Mouse (Mus musculus): ENCODE data around the gene Tmem233. TPM values are rescaled to one million over a fixed set of nuclear protein-coding genes. Genes with fewer than 3 reads are reported as not detected.

The Tmem233 gene
- polyA plus RNA-seq (2015; fragmentation: Nextera tagmentation; extraction: Ambion mirVana): not detected in 2 replicates

- Histone ChIP-seq H3K27ac (ENCODE audit: low read length) (no peak within 1 kb of the TSS), H3K9me3 (replicated peaks; ENCODE audit: control insufficient read depth, low read length) (no peaks in the 10 kb centered on the region), H3K4me1 (ENCODE audit: control insufficient read depth, low read depth, low read length) (no peaks in the 10 kb centered on the region), H3K9ac (ENCODE audit: low read depth, low read length) (no peak within 1 kb of the TSS), H3K27me3 (ENCODE audit: control insufficient read depth, insufficient read depth, low read depth, low read length) (peaks cover 11% of the 10 kb centered on the region), H3K4me2 (ENCODE audit: low read depth, low read length) (no peak within 1 kb of the TSS), H3K4me3 (ENCODE audit: low read depth, low read length) (no peak within 1 kb of the TSS), H3K36me3 (ENCODE audit: control insufficient read depth, insufficient read depth) (no peaks in the 10 kb centered on the region)
- ATAC-seq (ENCODE audit: low read depth): no peak
- WGBS (ENCODE audit: insufficient replicate concordance): 21% methylated on average over 17 of the region's 17 CpGs
These were observed at the start of gene Tmem233 for GRCm38 (mm10) chr5:116083081-116083480. Tmem233 (minus strand) TSS chr5:116083244.

- no peak for ATAC-seq (ENCODE audit: low read depth)
These were observed 40.3 kb upstream of the Tmem233 start for GRCm38 (mm10) chr5:116123344-116123743.

DNA sequence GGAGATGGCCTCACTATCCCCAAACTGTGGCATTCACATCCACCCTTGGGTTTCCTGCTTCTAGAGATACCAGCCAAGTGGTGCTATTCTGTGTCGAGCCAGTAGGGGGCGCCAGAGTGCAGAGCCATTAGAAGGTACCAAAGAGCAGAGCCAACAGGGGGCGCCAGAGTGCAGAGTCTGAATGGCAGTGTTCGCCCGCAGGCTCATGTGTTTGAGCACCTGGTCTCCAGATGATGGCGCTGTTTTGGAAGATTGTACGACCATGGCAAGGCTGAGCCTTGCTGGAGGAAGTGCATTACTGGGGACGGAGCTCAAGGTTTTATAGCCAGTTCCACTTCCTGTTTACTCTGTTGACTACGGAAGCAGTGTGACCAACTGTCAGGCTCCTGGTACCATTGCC lies 33.5 kb upstream of the Tmem233 start:
- 23% methylated on average over 9 of the region's 9 CpGs for WGBS (ENCODE audit: insufficient replicate concordance)
- Histone ChIP-seq H3K4me1 (ENCODE audit: control insufficient read depth, low read depth, low read length) (no peaks in the 10 kb centered on the region), H3K27me3 (ENCODE audit: control insufficient read depth, insufficient read depth, low read depth, low read length) (no peaks in the 10 kb centered on the region), H3K36me3 (ENCODE audit: control insufficient read depth, insufficient read depth) (no peaks in the 10 kb centered on the region), H3K4me2 (ENCODE audit: low read depth, low read length) (no peak overlapping the region), H3K4me3 (ENCODE audit: low read depth, low read length) (no peak overlapping the region), H3K9me3 (replicated peaks; ENCODE audit: control insufficient read depth, low read length) (no peaks in the 10 kb centered on the region), H3K27ac (ENCODE audit: low read length) (no peak overlapping the region), H3K9ac (ENCODE audit: low read depth, low read length) (no peak overlapping the region)
- ATAC-seq (ENCODE audit: low read depth): no peak

More at GRCm38 (mm10) chr5:116123344-116123743, 40.3 kb upstream of the Tmem233 start:
- Histone ChIP-seq H3K27me3 (ENCODE audit: control insufficient read depth, insufficient read depth, low read depth, low read length) (no peaks in the 10 kb centered on the region; the same call in 1 of the 2 replicates), H3K9me3 (replicated peaks; ENCODE audit: control insufficient read depth, low read length) (no peaks in the 10 kb centered on the region), H3K9ac (ENCODE audit: low read depth, low read length) (no peak overlapping the region), H3K4me3 (ENCODE audit: low read depth, low read length) (no peak overlapping the region), H3K4me2 (ENCODE audit: low read depth, low read length) (no peak overlapping the region), H3K36me3 (ENCODE audit: control insufficient read depth, insufficient read depth) (no peaks in the 10 kb centered on the region), H3K27ac (ENCODE audit: low read length) (no peak overlapping the region), H3K4me1 (ENCODE audit: control insufficient read depth, low read depth, low read length) (no peaks in the 10 kb centered on the region)
- 9% methylated on average over 11 of the region's 11 CpGs for WGBS (ENCODE audit: insufficient replicate concordance)

DNA sequence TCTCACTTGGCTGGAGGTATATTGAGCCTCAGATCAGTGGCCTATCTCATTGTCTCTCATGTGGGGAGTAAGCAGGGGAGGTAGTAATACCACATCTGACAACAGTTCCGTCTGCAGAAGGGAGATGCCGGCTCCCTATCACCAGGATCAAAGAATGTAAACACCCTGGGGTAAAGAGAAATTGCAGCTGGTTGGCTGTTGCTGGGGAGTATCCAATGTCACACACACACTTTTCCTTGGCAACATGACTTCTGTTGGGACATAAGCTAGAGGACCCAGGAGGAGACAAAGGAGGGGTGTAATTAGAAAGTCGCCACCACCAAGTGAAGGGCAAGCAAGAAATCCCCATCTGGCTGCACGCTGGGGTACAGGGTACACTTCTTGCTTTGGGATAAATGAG lies 33.1 kb upstream of the Tmem233 start:
- H3K9me3 ChIP-seq (replicated peaks; ENCODE audit: control insufficient read depth, low read length): no peaks in the 10 kb centered on the region
- no peak overlapping the region for H3K9ac ChIP-seq (ENCODE audit: low read depth, low read length)
- no peak overlapping the region for H3K4me2 ChIP-seq (ENCODE audit: low read depth, low read length)
- no peak overlapping the region for H3K4me3 ChIP-seq (ENCODE audit: low read depth, low read length)
- no peaks in the 10 kb centered on the region for H3K36me3 ChIP-seq (ENCODE audit: control insufficient read depth, insufficient read depth)
- no peak overlapping the region for H3K27ac ChIP-seq (ENCODE audit: low read length)
- no peak for ATAC-seq (ENCODE audit: low read depth)
- H3K4me1 ChIP-seq (ENCODE audit: control insufficient read depth, low read depth, low read length): no peaks in the 10 kb centered on the region
- 42% methylated on average over 4 of the region's 4 CpGs for WGBS (ENCODE audit: insufficient replicate concordance)
- H3K27me3 ChIP-seq (ENCODE audit: control insufficient read depth, insufficient read depth, low read depth, low read length): no peaks in the 10 kb centered on the region

DNA sequence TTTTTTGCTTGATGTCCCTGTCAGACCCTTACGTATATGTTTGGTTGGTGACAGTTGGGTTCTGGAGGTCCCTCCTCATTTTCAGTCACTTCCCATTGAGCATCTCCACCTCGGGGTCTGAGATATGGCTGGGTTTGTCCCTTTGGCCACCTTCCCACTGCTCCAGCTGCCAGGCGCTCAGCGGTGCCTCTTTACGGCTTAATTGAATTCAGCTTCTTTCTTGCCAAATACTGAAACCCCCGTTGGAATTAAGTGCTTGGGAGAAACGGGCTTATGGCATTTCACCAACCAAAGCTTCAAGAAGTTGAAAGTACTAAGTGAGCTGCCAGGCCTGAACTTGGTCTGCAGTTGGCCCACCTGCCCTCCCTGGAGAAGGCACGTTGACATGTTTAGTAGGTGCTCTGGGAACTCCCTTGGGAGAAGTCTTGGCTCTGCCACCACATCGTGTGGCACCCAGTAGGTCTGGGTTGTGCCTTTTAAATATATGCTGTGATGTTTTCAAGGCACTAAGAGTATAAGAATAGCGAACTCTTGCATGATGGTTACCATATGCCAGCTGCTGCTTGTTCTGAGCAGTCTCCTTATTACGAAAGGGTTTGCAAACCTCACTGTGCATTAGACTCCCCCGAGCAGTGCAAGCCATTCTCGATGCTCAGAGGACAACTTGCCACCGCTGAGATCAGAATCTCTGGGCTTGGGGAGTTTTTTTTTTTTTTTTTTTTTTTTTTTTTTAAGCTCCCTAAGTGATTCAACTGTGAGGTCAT lies 32.2 kb upstream of the Tmem233 start:
- Histone ChIP-seq H3K9ac (ENCODE audit: low read depth, low read length) (no peak overlapping the region), H3K36me3 (ENCODE audit: control insufficient read depth, insufficient read depth) (no peaks in the 10 kb centered on the region), H3K4me3 (ENCODE audit: low read depth, low read length) (no peak overlapping the region), H3K4me2 (ENCODE audit: low read depth, low read length) (no peak overlapping the region), H3K4me1 (ENCODE audit: control insufficient read depth, low read depth, low read length) (no peaks in the 10 kb centered on the region), H3K9me3 (replicated peaks; ENCODE audit: control insufficient read depth, low read length) (no peaks in the 10 kb centered on the region), H3K27me3 (ENCODE audit: control insufficient read depth, insufficient read depth, low read depth, low read length) (no peaks in the 10 kb centered on the region), H3K27ac (ENCODE audit: low read length) (no peak overlapping the region)
- 60% methylated on average over 14 of the region's 14 CpGs for WGBS (ENCODE audit: insufficient replicate concordance)
- ATAC-seq (ENCODE audit: low read depth): no peak

GRCm38 (mm10) chr5:116108651-116109050 lies 25.6 kb upstream of the Tmem233 start:
- no peak for ATAC-seq (ENCODE audit: low read depth)
- WGBS (ENCODE audit: insufficient replicate concordance): 79% methylated on average over 10 of the region's 10 CpGs

DNA sequence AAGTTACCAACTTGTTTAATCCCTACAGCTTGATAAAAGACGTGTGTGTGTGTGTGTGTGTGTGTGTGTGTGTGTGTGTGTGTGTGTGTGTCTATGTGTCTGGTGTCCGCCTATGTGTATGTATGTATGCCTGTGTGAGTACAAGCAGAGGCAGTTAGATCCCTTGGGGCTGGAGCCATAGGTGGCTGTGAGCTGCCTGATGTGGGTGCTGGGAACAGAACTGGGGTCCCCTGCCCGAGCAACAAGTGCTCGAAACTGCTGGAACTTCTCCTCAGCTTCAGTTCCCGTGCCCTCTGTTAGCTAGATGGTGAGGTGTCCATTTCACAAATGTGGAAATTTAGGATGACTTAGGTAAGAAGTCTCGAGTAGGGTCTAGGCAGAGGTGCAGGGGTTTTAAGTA lies 1.2 kb upstream of the Tmem233 start:
- 58% methylated on average over 6 of the region's 6 CpGs for WGBS (ENCODE audit: insufficient replicate concordance)
- Histone ChIP-seq H3K27ac (ENCODE audit: low read length) (no peak overlapping the region), H3K4me2 (ENCODE audit: low read depth, low read length) (no peak overlapping the region), H3K27me3 (ENCODE audit: control insufficient read depth, insufficient read depth, low read depth, low read length) (peaks cover 11% of the 10 kb centered on the region), H3K4me1 (ENCODE audit: control insufficient read depth, low read depth, low read length) (no peaks in the 10 kb centered on the region), H3K4me3 (ENCODE audit: low read depth, low read length) (no peak overlapping the region), H3K9me3 (replicated peaks; ENCODE audit: control insufficient read depth, low read length) (no peaks in the 10 kb centered on the region), H3K36me3 (ENCODE audit: control insufficient read depth, insufficient read depth) (no peaks in the 10 kb centered on the region), H3K9ac (ENCODE audit: low read depth, low read length) (no peak overlapping the region)
- ATAC-seq (ENCODE audit: low read depth): no peak

More at GRCm38 (mm10) chr5:116108651-116109050, 25.6 kb upstream of the Tmem233 start:
- Histone ChIP-seq H3K27ac (ENCODE audit: low read length) (no peak overlapping the region), H3K4me1 (ENCODE audit: control insufficient read depth, low read depth, low read length) (no peaks in the 10 kb centered on the region), H3K36me3 (ENCODE audit: control insufficient read depth, insufficient read depth) (no peaks in the 10 kb centered on the region), H3K4me2 (ENCODE audit: low read depth, low read length) (no peak overlapping the region), H3K9ac (ENCODE audit: low read depth, low read length) (no peak overlapping the region), H3K9me3 (replicated peaks; ENCODE audit: control insufficient read depth, low read length) (no peaks in the 10 kb centered on the region), H3K27me3 (ENCODE audit: control insufficient read depth, insufficient read depth, low read depth, low read length) (no peaks in the 10 kb centered on the region), H3K4me3 (ENCODE audit: low read depth, low read length) (no peak overlapping the region)

- Histone ChIP-seq H3K4me2 (ENCODE audit: low read depth, low read length) (no peak overlapping the region), H3K9me3 (replicated peaks; ENCODE audit: control insufficient read depth, low read length) (no peaks in the 10 kb centered on the region), H3K4me3 (ENCODE audit: low read depth, low read length) (no peak overlapping the region), H3K9ac (ENCODE audit: low read depth, low read length) (no peak overlapping the region), H3K4me1 (ENCODE audit: control insufficient read depth, low read depth, low read length) (no peaks in the 10 kb centered on the region), H3K27ac (ENCODE audit: low read length) (no peak overlapping the region), H3K27me3 (ENCODE audit: control insufficient read depth, insufficient read depth, low read depth, low read length) (peaks cover 11% of the 10 kb centered on the region), H3K36me3 (ENCODE audit: control insufficient read depth, insufficient read depth) (no peaks in the 10 kb centered on the region)
- no peak for ATAC-seq (ENCODE audit: low read depth)
- 34% methylated on average over 17 of the region's 17 CpGs for WGBS (ENCODE audit: insufficient replicate concordance)
These were observed 673 bp downstream of the Tmem233 start for GRCm38 (mm10) chr5:116082241-116082900.

DNA sequence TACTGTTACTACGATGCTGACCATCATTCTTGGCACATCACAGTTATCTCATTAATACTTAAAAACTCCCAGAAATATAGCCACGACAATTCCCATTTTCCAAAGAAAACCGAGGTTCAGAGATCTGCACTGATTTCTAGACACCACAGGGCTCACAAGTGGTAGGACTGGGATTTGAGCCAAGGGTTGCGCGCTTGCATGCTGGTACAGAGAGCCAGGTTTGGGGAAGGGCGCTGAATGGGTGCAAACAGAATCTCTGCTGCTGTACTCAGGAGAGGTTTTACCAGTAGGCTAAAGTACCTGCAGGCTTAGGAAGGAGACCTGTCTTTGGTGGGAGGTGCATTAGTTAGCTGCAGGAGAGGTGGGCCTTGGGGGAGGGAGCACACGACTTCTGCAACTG lies 1.4 kb downstream of the Tmem233 start:
- H3K9me3 ChIP-seq (replicated peaks; ENCODE audit: control insufficient read depth, low read length): no peaks in the 10 kb centered on the region
- no peaks in the 10 kb centered on the region for H3K36me3 ChIP-seq (ENCODE audit: control insufficient read depth, insufficient read depth)
- no peak for ATAC-seq (ENCODE audit: low read depth)
- WGBS (ENCODE audit: insufficient replicate concordance): 58% methylated on average over 7 of the region's 7 CpGs
- peaks cover 11% of the 10 kb centered on the region for H3K27me3 ChIP-seq (ENCODE audit: control insufficient read depth, insufficient read depth, low read depth, low read length)
- H3K4me3 ChIP-seq (ENCODE audit: low read depth, low read length): no peak overlapping the region
- H3K27ac ChIP-seq (ENCODE audit: low read length): no peak overlapping the region
- H3K4me2 ChIP-seq (ENCODE audit: low read depth, low read length): no peak overlapping the region
- H3K4me1 ChIP-seq (ENCODE audit: control insufficient read depth, low read depth, low read length): no peaks in the 10 kb centered on the region
- H3K9ac ChIP-seq (ENCODE audit: low read depth, low read length): no peak overlapping the region

Data from liver, embryonic 16.5 days (tissue).